Mouse (Mus musculus) heart, postnatal 0 days (tissue): Measurements from ENCODE around the gene Tcp10c. TPM values are rescaled to one million over a fixed set of nuclear protein-coding genes. Genes with fewer than 3 reads are reported as not detected.
A peak's percentile ranks its signal among the peaks of the same experiment; 100 is the strongest.
"Not testable (repeated sequence)": the region's sequence is repeated elsewhere in the genome, so short reads cannot be mapped to it uniquely, and the experiment has no call there.

Experiments
- ATAC-seq: fragments of 200-750 bp; cut with Nextera tagmentation; 2 replicates; pipeline ENCODE4 v1.8.0; 2017; ENCODE audit warnings: low read depth, moderate number of reproducible peaks, moderate library complexity; ENCODE audit not compliant: insufficient read depth
- DNase-seq: peaks from one replicate; pipeline ENCODE4 v3.0.0-alpha.2; 2016; ENCODE audit warnings: low spot score
- H3K27ac ChIP-seq: fragments of 300-500 bp; sonication (generic); 2 replicates; pipeline ENCODE4 v1.5.1; 2014; ENCODE audit warnings: low read depth, mild to moderate bottlenecking
- H3K27me3 ChIP-seq: fragments of 300-500 bp; sonication (generic); 2 replicates; pipeline ENCODE4 v1.6.1; 2014; ENCODE audit warnings: low read length, mixed read lengths; ENCODE audit not compliant: control insufficient read depth, insufficient read depth
- H3K36me3 ChIP-seq: fragments of 300-500 bp; sonication (generic); replicated peaks from 2 replicates; pipeline ENCODE4 v1.6.1; 2014; ENCODE audit warnings: low read length, mixed read lengths; ENCODE audit not compliant: control insufficient read depth, insufficient read depth
- H3K4me1 ChIP-seq: fragments of 300-500 bp; sonication (generic); 2 replicates; pipeline ENCODE4 v1.6.1; 2014; ENCODE audit warnings: antibody characterized with exemption; ENCODE audit not compliant: control insufficient read depth, insufficient read depth
- H3K4me2 ChIP-seq: fragments of 300-500 bp; sonication (generic); 2 replicates; pipeline ENCODE4 v1.6.1; 2014; ENCODE audit warnings: low read depth, mild to moderate bottlenecking, low read length, moderate library complexity
- H3K4me3 ChIP-seq: fragments of 300-500 bp; sonication (generic); 2 replicates; pipeline ENCODE4 v1.5.1; 2014; ENCODE audit warnings: low read depth, low read length
- H3K9ac ChIP-seq: fragments of 300-500 bp; sonication (generic); replicated peaks from 2 replicates; pipeline ENCODE4 v1.6.1; 2014; ENCODE audit warnings: low read depth, low read length, mixed read lengths
- H3K9me3 ChIP-seq: fragments of 300-500 bp; sonication (generic); replicated peaks from 2 replicates; pipeline ENCODE4 v1.6.1; 2016; ENCODE audit warnings: low read length; ENCODE audit not compliant: control insufficient read depth
- WGBS: fragments of 180-500 bp; shearing (Covaris S2); extraction: QIAGEN DNeasy Blood & Tissue Kit; methylation state at CpG from one replicate; pipeline ENCODE4 v1.1.7; 2014; 5-methylcytosine and 5-hydroxymethylcytosine counted together
- polyA plus RNA-seq: library from polyadenylated mRNA; unstranded; fragments of >200 nt; fragmentation: Nextera tagmentation; extraction: Ambion mirVana; gene quantifications from 2 replicates; pipeline ENCODE4 v1.2.1, GENCODE M21; 2015
- total RNA-seq: library from RNA; depleted of rRNA; stranded (reverse); fragments of >200 nt; gene quantifications from 2 replicates; pipeline ENCODE4 v1.2.3, GENCODE M21; 2014; ENCODE audit warnings: low replicate concordance

Gene Tcp10c
- total and polyA plus RNA-seq, 2 experiments from 2014 or later: not detected

DNA sequence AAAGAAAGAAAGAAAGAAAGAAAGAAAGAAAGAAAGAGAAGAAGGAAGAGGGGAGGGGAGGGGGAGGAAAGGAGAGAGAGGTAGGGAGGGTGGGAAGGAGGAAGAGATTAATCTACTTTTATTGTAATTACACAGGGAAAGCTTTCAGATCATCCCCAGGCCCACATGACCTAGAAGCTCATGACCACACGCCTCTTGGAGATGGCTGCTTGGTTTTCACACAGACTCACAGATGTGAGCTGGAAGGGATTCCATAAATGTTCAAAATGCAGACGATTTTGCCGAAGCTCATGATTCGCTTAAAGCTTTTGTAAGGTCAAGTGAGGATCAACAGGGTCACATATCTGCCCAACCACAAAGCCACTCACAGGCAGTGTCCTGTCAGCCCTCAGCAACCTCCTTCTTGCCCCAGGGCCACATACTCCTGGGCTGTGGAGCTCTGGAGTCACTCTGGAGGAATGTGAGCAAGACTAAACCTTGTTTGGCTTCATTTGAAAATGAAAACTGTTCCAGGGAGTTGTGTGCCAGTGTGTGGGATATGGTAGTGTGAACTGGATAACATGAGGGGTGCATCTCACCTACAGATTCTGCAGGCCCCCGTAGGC is 49.3 kb downstream of the Tcp10c start:
- 72% methylated on average over 5 of the region's 5 CpGs for WGBS
- H3K36me3 ChIP-seq, H3K4me2 ChIP-seq, H3K4me1 ChIP-seq, H3K4me3 ChIP-seq, H3K27ac ChIP-seq, DNase-seq, H3K9ac ChIP-seq, ATAC-seq, H3K27me3 ChIP-seq, H3K9me3 ChIP-seq: not testable (repeated sequence)

DNA sequence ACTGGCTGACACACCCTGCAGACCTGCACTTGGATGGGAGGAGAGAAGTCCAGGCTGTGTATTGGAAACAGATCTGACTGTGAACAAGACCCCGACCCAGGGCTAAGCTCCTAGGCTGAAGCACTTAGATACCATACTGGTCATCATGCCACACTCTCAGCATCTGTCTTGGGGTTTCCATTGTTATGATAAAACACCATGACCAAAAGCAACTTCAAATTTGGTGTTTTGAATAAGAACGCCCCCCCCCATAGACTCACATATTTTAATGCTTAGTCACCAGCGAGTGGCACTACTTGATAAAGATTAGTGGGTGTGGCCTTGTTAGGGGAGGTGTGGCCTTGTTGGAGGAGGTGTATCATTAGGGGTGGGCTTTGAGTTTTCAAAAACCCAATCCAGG is 51.7 kb downstream of the Tcp10c start:
- 66% methylated on average over 3 of the region's 3 CpGs for WGBS
- H3K4me1 ChIP-seq, ATAC-seq: not testable (repeated sequence)

GRCm38 (mm10) chr17:13406701-13407100 is 52.3 kb downstream of the Tcp10c start:
- 68% methylated on average over 5 of the region's 6 CpGs for WGBS
- not testable (repeated sequence) for DNase-seq, H3K9ac ChIP-seq, H3K9me3 ChIP-seq, H3K27me3 ChIP-seq, H3K36me3 ChIP-seq, H3K27ac ChIP-seq, H3K4me1 ChIP-seq, H3K4me2 ChIP-seq, H3K4me3 ChIP-seq, ATAC-seq

More for the DNA sequence above, 51.7 kb downstream of the Tcp10c start:
- H3K9ac ChIP-seq, H3K9me3 ChIP-seq, H3K36me3 ChIP-seq, H3K27ac ChIP-seq, H3K4me2 ChIP-seq, H3K27me3 ChIP-seq, H3K4me3 ChIP-seq, DNase-seq: not testable (repeated sequence)

- not testable (repeated sequence) for DNase-seq, H3K4me2 ChIP-seq, H3K9me3 ChIP-seq, H3K27ac ChIP-seq, H3K4me1 ChIP-seq, H3K4me3 ChIP-seq, H3K27me3 ChIP-seq, ATAC-seq, H3K9ac ChIP-seq, H3K36me3 ChIP-seq
- 91% methylated on average over 3 of the region's 4 CpGs for WGBS
Measured at GRCm38 (mm10) chr17:13407621-13408256, 53.4 kb downstream of the Tcp10c start.

DNA sequence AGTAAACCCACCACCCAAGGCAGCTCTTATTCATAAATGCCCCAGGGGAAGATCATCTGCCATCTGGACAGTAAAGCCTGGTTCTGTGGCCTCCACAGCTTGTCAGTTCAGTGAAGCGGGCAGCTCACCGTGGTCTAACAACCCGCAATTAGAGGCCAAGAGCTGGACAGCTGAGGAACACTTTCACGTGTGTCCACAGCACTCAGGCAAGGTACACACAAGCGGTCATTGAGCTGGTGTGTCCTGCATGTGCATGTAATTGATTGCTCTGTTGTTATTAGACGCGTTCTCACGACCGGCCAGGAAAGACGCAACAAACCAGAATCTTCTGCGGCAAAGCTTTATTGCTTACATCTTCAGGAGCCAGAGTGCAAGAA is 53.9 kb downstream of the Tcp10c start:
- H3K36me3 ChIP-seq, H3K9ac ChIP-seq, H3K4me2 ChIP-seq, ATAC-seq, H3K4me3 ChIP-seq, H3K27ac ChIP-seq, DNase-seq, H3K4me1 ChIP-seq, H3K9me3 ChIP-seq, H3K27me3 ChIP-seq: not testable (repeated sequence)
- WGBS: 90% methylated on average over 8 of the region's 11 CpGs

DNA sequence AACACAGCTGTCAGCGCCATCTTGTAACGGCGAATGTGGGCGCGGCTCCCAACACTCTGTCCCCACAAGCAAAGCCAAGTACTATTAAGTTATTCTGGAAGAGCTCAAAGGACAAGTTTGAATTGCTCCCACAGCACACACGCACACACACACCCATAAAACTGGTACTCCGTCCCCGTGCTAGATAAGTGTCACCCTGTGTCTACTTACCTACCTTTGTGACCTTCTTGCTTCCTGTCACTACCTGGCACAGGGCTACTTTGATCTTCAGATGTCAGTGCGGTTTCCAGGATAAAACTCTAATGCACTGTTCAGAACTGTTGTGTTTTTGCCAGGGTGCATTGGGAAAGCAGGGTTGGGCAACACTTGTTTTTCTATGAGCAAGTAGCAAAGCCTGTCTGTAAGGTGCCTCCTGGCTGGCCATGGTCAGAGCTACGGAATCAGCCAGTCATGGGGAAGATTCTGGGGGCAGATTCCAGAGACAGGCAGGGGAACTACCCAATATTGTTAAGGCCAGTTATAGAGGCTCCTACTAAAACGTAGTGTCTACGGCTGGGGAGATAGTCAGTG is 66.7 kb downstream of the Tcp10c start:
- not testable (repeated sequence) for H3K4me3 ChIP-seq, H3K4me2 ChIP-seq, H3K9ac ChIP-seq, ATAC-seq, H3K9me3 ChIP-seq, DNase-seq, H3K4me1 ChIP-seq, H3K27ac ChIP-seq, H3K27me3 ChIP-seq, H3K36me3 ChIP-seq
- WGBS: 79% methylated on average over 9 of the region's 12 CpGs

- WGBS: 80% methylated on average over 5 of the region's 5 CpGs
- H3K4me2 ChIP-seq, H3K4me1 ChIP-seq, H3K27me3 ChIP-seq, DNase-seq, H3K9me3 ChIP-seq, H3K4me3 ChIP-seq, H3K9ac ChIP-seq, ATAC-seq, H3K27ac ChIP-seq, H3K36me3 ChIP-seq: not testable (repeated sequence)
Measured at GRCm38 (mm10) chr17:13422638-13423037, 68.3 kb downstream of the Tcp10c start.

GRCm38 (mm10) chr17:13423373-13424024 is 69.1 kb downstream of the Tcp10c start:
- not testable (repeated sequence) for H3K9ac ChIP-seq, DNase-seq, H3K4me2 ChIP-seq, H3K9me3 ChIP-seq, H3K4me3 ChIP-seq, H3K4me1 ChIP-seq, H3K36me3 ChIP-seq, H3K27me3 ChIP-seq, H3K27ac ChIP-seq
- WGBS: 58% methylated on average over 8 of the region's 8 CpGs
- ATAC-seq: peak; percentile 25; the same call in 1 of the 2 replicates
